Mouse (Mus musculus) thymus, adult 2 months (tissue): Measurements from ENCODE around the gene Gan.

ENCODE experiments used
- CTCF ChIP-seq: fragments of 200-500 bp; IDR thresholded peaks from 2 replicates; pipeline ENCODE4 v1.5.1; 2012; ENCODE audit warnings: mild to moderate bottlenecking, control low read depth, low read length, moderate library complexity, borderline replicate concordance; ENCODE audit not compliant: control insufficient read depth, poor library complexity, insufficient read depth; ENCODE audit errors: extremely low read depth
- POLR2A ChIP-seq: fragments of 200-500 bp; IDR thresholded peaks from 2 replicates; pipeline ENCODE4 v1.6.1; 2012; ENCODE audit warnings: mild to moderate bottlenecking, low read length, control low read depth, moderate library complexity; ENCODE audit not compliant: control insufficient read depth, poor library complexity, insufficient read depth; ENCODE audit errors: extremely low read depth

DNA sequence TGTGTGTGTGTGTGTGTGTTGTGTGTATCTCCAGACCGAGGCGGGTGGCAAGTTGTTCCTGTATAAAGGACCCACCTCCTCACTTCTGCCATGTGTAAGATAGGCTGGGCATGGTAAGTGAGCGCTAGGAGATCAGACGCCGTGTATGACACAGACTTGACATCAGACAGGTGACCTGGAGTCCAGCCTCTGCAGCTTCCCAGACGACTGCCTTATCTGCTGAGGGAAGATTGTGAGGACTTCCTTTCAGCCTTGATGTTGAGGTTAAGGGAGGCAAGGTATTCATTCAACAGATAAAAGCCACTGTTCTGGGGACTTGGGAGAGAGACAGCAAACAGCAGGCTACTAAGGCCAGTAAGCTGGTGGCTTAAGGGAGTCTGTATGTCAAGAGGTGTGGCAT is 105.5 kb downstream of the Gan start:
- TF ChIP-seq CTCF (no peak), POLR2A (no peak)
